Mouse (Mus musculus) pancreas, adult 10 weeks (tissue): Measurements from ENCODE around the gene Dact1. TPM values are rescaled to one million over a fixed set of nuclear protein-coding genes. Genes with fewer than 3 reads are reported as not detected.

Experiments used
- polyA plus RNA-seq: library from polyadenylated mRNA; stranded (reverse); fragments of 350-450 nt; fragmentation: Illumina TruSeq; extraction: RNeasy Lipid Tissue Mini Kit (QIAGEN cat#74804); gene quantifications from one replicate; pipeline ENCODE4 v1.2.3, GENCODE M21; 2015; ENCODE audit warnings: low read depth, low replicate concordance; ENCODE audit not compliant: insufficient read depth

Dact1 gene
- 2.3 TPM for polyA plus RNA-seq

GRCm38 (mm10) chr12:71309581-71310067 lies at the start of gene Dact1:
Gene Dact1 (plus strand): TSS chr12:71309884.

Other genes starting within 250 kb of the Dact1 start
- gene Tomm20l, start 198.5 kb upstream of the Dact1 start, polyA plus RNA-seq: not detected
- 13.9 TPM for gene Timm9, start 173.2 kb upstream of the Dact1 start, polyA plus RNA-seq
- gene 2700049A03Rik, start 173.0 kb upstream of the Dact1 start, polyA plus RNA-seq: 1.1 TPM